Mouse (Mus musculus) spleen, adult 12 weeks (tissue): ENCODE measurements around the gene Slc7a1.
A peak's percentile ranks its signal among the peaks of the same experiment; 100 is the strongest.

Experiments used
- DNase-seq: peaks from one replicate; pipeline ENCODE4 v3.0.0; 2022; ENCODE audit warnings: low spot score

Gene Slc7a1

GRCm38 (mm10) chr5:148392831-148393230, 6.9 kb downstream of the Slc7a1 start:
- no peak for DNase-seq

- peak; percentile 55 for DNase-seq
Observed at GRCm38 (mm10) chr5:148389007-148389970, 10.4 kb downstream of the Slc7a1 start.

- peak; percentile 16 for DNase-seq
Observed at GRCm38 (mm10) chr5:148388251-148389006, 11.3 kb downstream of the Slc7a1 start.

DNA sequence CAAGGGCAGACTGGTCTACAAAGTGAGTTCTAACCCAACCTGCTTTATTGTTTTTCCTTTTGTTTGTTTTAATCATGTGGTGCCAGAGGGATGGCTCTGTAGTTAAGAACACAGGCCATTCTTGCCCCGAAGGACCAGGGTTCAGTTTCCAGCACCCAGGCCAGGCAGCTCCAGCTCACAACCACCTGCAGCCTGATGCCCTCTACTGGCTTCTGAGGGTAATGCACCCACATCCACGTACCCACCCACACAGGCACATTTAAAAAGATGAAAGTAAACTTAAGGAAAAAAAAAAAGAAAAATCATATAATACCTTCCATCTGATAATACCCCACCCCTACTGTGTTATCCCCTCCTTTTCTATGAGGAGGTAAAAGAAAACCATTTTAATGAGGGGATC, 11.9 kb downstream of the Slc7a1 start:
- no peak for DNase-seq

DNA sequence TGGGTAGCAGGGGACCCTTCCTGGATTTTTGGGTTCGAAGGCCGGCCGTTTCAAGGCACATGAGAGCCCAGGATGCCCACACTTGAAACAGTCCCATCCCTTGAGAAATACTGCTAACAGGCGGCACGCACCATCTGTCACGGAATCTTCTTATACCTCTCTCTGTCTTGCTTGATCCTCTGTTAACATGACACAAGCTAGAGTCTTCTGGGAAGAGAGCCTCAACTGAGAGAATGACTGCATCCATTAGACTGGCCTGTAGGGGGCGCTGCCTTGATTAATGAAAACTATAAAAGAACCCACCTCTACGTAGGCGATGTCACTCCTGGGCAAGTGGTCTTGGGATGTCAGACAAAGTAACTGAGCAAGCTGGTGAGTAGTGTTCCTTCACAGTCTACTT, 13.2 kb downstream of the Slc7a1 start:
- peak; percentile 14 for DNase-seq

GRCm38 (mm10) chr5:148384501-148385055, 15.1 kb downstream of the Slc7a1 start:
- DNase-seq = no peak

DNA sequence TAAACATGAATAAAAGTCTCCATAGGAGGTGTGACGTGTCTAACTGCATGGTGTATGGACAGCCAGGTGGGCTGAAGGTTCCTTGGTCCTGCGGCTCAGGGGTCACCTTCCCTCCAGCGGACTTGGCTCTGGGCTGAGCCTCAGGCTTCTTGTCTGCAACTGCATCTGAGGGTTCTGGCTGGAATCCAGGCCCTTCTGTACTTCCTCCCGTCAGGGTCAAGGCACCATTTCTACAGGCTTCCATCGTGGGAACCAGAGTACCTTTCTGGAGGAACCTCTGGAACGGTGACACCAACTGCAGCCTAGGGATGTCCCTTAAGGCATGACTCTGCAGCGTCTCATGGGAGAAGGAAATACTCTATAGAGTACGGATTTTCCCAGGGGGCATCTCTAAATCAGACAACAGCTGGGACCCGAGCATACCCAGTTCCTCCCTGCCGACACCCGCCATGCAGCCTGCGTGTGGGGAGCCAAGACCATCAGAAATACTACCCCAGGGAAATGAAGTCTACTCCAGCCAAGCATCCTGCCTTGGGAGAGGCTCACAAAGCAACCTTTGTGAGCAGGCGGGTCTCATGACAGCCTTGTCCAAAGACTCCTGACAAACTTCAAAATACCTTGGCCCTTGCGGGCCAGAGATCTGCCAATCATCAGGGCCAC, 15.7 kb downstream of the Slc7a1 start:
- no peak for DNase-seq

GRCm38 (mm10) chr5:148381083-148381482, 18.6 kb downstream of the Slc7a1 start:
- no peak for DNase-seq

- DNase-seq = no peak
Observed at GRCm38 (mm10) chr5:148380246-148380504, 19.5 kb downstream of the Slc7a1 start.

DNA sequence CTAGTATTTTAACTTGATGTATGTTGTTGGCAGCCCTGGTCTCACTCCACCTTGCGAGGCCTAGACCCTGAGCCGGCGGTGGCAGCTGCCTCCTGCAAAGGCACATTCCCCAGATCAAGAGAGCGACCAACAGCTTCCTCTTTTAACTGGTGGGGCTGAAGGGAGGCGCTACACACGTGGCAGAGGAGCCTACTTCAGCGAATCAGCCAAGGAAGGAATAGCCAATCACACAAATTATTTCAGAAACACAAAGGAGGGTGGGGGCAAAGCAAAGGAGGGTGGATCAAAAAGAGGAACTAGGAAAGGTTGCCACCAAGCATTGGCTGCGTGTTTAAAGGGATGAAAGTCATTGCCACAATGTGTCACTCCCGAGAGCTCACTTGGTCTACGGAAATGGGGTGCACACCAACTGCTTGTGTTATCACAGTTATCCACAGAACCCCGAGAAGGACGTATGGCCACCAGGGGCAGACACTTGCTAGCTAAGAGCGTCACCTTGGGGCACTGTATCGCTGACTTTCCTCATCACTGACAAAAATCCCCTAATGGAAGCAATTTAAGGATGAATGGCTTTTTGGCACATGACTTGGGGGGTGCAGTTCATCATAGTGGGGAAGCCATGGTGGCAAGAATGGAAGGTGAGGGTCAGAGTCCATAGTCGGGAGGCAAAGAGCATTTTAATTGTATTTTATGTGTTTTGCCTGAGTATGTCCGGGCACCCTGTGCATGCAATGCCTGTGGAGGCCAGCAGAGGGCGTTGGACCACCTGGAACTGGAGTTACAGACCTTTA, 20.1 kb downstream of the Slc7a1 start:
- peak; percentile 38 for DNase-seq

DNA sequence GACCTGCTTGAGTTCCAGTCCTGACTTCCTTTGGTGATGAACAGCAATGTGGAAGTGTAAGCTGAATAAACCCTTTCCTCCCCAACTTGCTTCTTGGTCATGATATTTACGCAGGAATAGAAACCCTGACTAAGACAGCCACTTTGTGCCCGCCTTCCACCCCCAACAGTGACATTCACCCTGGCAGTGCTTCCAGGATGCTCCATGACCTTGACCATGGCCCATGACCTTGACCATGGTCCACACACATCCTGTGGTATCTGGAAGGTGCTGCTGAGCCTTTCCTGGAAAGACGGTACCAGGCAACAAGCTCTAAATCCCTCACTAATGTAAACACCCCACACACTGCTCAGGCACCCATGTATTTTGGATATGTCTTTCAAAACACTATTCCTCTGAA, 21.0 kb downstream of the Slc7a1 start:
- DNase-seq = no peak

GRCm38 (mm10) chr5:148378232-148378508, 21.5 kb downstream of the Slc7a1 start:
- DNase-seq = no peak

DNA sequence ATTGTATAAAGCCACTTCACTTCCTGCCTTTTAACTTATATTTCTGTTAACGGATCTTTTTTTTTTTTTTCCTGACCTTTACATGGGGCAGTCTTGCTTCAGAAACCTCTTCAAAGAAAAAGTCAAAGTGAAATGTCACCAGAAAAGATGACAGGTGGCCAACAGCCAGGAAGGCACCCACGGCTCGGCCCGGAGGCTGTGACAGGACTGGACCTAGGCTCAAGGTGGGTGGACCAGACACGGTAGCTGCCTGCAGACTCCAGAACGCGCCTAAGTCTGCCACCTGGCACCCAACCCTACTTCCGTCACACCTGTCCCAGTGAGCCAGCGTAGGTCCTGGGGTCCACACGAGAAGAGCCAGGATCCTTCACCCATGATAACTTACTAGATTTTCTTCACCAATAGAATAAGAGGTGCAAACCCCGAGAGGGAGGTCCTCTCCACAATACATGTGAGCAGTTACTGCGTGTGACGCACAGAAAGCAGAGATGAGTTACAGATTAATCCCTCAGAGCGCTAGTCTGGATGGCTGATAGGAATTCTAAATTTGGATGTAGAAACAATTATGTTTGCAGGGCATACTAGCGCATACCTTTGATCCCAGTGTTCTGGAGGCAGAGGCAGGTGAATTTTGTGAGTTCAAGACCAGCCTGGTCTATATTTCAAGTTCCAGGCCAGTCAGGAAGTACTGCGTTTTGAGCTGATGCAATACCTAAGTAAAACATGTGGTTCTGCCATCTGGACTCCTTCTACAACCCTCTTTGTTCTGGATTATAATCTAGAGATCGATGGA, 22.1 kb downstream of the Slc7a1 start:
- no peak for DNase-seq

- no peak for DNase-seq
Observed at GRCm38 (mm10) chr5:148376358-148376757, 23.3 kb downstream of the Slc7a1 start.

DNA sequence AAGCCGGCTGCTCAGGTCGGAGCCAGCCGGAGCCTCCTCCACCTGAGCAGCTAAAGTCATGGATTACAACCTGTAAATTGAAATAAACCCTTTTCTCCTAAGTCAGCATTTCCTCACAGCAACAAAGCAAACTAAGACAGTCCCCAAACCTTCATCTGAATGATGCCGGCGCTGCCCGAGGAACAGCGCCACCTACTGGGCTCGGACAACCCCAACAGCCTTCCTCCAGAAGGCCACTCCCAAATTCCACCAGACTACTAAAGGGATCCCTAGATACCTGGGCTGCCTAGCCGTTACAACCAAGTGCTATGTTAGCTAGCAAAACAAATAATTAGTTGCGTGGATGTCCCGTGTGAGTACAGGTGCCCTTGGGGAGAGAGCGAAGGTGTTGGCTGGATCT, 24.2 kb downstream of the Slc7a1 start:
- no peak for DNase-seq

GRCm38 (mm10) chr5:148373092-148373685, 26.5 kb downstream of the Slc7a1 start:
- DNase-seq = no peak

DNA sequence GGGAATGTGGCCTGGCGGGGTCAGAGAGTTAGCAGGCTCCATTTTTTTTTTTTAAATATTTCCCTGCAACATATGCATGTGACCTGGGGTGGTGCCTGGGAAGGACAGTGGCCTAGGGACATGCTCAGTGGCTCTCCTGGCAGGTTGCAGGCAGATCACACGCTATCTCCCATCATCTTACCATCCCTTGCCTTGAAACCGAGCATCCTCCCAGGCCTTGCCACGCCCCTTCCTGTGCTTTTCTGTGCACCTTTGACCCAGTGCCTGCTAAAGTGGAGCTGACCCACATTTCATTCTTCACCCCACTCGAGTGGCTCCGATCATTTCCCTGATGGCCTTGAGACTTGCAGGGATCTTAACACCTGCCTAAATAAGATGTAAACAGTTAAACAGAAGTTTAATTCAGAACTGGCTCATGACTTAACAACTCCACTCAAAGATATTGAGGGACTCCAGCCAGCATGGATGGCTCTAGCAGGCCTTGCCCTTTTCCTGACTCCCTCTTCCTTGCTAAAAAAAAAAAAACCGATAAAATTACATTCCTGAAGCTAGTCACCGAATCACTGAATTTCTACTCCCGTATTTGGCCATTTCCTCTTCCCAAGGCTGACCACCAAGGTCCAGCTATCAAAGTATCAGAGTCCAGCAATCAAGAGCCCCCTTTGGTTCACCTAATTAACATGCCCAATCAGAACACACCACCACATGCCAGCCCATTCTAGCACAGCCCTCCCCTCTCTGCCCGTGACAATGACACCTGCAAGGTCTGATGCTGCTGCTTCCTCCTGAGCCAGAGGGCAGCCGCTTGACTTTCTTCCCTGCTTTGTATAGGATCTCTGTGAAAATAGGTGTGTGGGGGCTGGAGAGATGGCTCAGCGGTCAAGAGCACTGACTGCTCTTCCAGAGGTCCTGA, 27.4 kb downstream of the Slc7a1 start:
- DNase-seq = no peak

DNA sequence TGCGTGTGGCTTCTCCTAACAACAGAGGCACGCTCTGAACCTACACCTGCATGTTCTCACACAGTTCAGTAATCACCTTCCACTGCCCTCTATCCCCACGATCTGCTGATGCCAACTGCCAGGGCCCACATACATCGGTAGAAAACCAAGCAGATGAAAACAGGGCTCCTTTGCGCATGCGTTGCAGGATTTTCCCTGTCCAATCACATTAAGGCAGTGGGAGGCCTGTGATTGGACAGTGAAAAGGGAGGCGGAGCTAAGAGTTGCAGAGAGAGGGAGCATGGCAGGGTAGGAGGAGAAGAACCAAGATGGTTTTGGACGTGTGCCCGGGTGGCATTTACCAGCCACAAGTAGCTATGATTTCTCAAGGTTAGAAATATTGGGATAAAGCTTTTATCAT, 28.3 kb downstream of the Slc7a1 start:
- no peak for DNase-seq

DNA sequence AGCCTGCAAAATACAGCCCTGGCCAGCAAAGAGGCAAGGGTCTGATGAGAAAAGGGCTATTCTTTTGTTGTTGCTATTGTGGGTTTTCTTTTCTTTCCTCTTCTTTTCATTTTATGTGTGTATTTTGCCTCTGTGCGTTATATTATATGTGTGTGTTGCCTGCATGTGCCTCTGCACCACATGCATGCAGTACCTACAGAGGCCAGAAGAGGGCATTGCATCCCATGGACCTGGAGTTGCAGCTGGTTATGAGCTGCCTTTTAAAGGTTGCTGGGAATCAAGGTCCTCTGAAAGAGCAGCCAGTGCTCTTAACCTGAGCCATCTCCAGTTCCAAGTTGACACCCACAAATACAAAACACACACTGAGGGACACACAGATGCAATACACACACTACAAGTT, 29.1 kb downstream of the Slc7a1 start:
- DNase-seq = peak; percentile 44

DNA sequence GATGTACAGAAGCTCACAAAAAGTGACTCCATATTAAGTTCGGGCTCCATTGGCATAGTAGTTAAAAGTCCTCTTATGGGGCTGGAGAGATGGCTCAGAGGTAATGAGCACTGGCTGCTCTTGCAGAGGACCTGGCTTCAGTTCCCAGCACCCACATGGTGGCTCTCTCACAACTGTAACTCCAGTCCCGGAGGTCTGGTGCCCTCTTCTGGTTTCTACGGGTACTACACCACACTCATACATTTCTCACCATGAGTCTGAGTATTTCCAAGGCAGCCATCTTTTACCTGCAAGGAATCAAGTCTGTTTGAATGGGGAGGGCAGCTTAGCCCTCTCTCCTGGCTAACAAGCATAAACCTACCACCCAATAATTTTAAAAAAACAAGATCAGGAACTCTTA, 30.5 kb downstream of the Slc7a1 start:
- no peak for DNase-seq
